Mouse (Mus musculus) lung, adult 2 months (tissue): Measurements from ENCODE around the gene Gm14226.

ENCODE experiments used
- CTCF ChIP-seq: fragments of 200-500 bp; IDR thresholded peaks from 2 replicates; pipeline ENCODE4 v1.5.1; 2011; ENCODE audit warnings: mild to moderate bottlenecking, low read length, control low read depth; ENCODE audit not compliant: insufficient read depth
- POLR2A ChIP-seq: fragments of 200-500 bp; IDR thresholded peaks from 2 replicates; pipeline ENCODE4 v1.6.1; 2011; ENCODE audit warnings: low read depth, mild to moderate bottlenecking, control low read depth, low read length, borderline replicate concordance; ENCODE audit errors: extremely low read depth

DNA sequence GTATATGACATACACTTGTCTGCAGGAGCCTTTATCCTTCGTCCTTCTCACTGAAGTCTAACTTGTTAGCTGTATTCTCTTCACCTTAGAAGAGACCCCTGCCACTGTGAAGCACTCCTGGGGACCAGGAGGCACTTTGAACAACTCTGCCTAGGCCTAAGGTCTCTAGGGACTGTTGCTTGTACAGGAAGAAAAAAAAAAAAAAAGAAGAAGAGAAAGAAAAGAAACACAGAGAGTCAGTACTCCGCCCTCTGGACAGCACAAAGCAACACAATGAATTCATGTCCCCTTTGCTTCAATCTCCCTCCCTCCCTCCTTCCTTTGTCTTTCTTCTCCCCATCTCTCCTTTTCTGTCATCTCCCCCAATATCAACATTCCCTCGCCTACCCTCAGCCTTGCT lies 27.0 kb downstream of the Gm14226 start:
- TF ChIP-seq CTCF (no peak), POLR2A (no peak)
